Mouse (Mus musculus) frontal cortex, adult 2 months (tissue): ENCODE measurements around the gene Smtnl1. TPM values are rescaled to one million over a fixed set of nuclear protein-coding genes. Genes with fewer than 3 reads are reported as not detected.

Experiments
- DNase-seq, 2 experiments: peaks; one replicate each; pipeline ENCODE4 v3.0.0; 2022; ENCODE audit warnings: low spot score in 1 of 2; ENCODE audit errors: extremely low spot score in 1 of 2
- polyA plus RNA-seq: library from polyadenylated mRNA; depleted of rRNA; stranded (reverse); fragments of >200 nt; gene quantifications from 2 replicates; pipeline ENCODE4 v1.2.3, GENCODE M21; 2012

The Smtnl1 gene
- polyA plus RNA-seq, 1 experiment: not detected

GRCm38 (mm10) chr2:84798493-84798921, 23.9 kb downstream of the Smtnl1 start, which contains the start of gene Ube2l6:
Gene Ube2l6, plus strand, starts transcription at chr2:84798828.
- peak; percentile 63 to 75 for DNase-seq

- peak; percentile 78 to 93 for DNase-seq
Measured at GRCm38 (mm10) chr2:84797833-84798492, 24.5 kb downstream of the Smtnl1 start.

DNA sequence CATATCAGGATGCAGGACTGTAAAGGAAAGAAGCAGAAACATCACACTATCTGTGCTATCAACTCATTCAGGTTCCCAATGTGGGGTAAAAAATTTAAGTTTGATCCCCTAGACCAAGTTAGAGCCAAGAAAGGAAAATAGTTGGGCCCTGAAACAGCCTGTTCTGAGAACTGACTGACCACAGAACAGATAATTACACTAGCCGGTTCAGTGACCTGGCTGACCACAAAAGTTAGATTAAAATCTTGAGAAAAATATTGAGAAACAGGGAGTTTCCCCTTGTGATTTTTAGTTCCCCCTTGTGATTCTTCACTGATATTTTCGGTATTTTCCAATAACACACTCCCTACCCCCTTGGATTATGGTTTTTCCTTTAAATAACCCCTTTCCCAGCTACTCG, 28.6 kb downstream of the Smtnl1 start:
- no peak for DNase-seq

DNA sequence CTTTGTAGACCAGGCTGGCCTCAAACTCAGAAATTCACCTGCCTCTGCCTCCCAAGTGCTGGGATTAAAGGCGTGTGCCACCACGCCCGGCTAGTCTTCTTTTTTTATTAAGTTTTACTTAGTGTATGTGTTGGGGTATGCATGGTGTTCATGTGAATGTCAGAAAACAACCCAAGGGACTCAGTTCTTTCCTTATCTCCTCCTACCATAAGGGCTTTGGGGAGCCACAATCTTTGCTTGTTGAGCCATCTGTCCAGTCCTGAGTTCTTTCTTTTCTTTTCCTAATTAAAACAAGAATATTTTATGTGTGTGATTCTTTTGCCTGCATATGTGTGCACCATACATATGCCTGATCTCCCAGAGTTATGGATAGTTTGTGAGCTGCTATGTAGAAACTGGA, 29.3 kb downstream of the Smtnl1 start:
- no peak for DNase-seq

DNA sequence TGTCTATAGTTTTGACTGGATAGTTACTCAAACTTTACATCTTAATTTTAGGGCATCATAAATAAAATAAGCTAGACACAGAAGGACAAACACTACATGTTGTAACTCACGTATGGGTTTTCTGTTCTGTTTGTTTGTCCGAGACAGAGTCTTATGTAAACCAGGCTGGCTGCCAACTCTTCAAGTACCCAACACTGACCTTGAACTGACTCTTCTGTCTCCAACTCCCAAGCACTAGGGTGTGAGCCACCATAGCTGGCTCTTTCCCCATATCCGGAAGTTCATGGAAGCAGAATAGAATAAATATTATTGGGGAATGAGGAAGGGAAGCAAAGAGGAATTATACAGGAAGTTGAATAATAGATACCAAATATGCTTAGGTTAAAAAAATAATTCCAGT, 29.9 kb downstream of the Smtnl1 start:
- DNase-seq: no peak

GRCm38 (mm10) chr2:84790418-84790817, 32.0 kb downstream of the Smtnl1 start:
- no peak for DNase-seq

- DNase-seq: no peak
Measured at GRCm38 (mm10) chr2:84788316-84788715, 34.1 kb downstream of the Smtnl1 start.

DNA sequence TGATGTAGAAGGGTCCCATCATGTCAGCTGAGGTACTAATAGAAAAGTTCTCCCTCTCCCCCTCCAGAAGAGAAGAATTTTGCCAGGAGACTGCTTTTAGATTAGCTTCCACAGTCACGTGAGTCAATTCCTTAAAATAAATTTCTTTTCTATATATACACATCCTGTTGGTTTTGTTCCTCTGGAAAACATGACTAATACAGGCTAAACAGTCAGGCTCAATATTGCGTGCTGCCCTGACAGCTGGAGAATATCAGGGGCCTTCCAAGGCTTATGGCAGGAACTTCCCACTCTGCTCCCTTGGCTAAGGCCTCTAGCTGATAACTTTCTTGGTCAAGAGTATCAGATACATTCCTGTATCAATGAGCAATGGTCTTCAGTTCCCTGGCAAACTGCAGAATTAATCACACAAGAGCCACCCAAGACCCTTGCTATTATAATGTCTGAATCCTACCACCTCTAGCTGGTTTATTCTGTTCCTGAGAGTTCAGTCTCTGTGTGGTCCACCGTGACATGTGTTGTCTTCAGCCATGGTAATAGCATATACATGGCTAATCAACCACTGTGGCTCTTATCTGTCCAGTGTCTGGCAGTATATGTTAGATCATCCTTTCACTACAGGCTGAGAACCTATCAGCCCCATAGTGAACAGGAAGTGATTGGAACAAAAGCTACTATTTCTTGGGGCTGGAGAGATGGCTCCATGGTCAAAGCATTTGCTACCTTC, 38.4 kb downstream of the Smtnl1 start:
- peak in 1 of 2 experiments; percentile 6 for DNase-seq

DNA sequence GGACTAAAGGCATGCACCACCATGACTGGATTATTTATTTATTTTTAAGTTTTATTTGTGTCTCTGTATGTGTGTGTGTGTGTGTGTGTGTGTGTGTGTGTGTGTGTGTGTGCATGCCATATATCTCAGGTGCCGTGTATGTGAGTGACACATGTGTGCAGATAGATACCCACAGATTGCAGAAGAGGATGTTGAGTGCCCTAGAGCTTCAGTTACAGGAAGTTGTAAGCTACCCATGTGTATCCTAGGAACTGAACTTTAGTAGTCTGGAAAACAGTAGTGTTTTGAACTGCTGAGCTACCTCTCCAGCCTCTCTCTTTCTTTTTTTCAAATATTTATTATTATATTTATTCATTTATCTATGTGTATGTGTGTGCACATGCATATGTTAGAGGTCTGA, 39.1 kb downstream of the Smtnl1 start:
- no peak for DNase-seq

DNA sequence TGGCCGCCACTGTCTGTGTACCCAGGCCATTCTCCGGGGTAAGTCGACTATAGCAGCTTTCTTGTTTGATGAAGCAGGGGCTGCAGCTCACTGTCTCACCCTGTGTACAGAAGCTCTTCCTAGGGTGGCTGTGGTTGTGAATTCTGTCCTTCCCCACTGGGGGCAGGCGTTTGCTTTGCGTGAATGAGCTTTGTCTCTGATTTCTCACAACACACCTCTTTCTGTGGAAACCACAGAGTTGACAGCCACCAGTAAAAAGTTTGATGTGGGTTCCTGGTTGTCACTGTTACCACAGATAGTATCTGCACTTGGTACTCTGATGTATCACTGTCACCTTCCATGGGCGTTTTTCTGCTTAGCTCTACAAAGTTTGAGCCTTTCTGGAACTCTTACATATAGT, 43.2 kb downstream of the Smtnl1 start:
- DNase-seq: no peak

- no peak for DNase-seq
Measured at GRCm38 (mm10) chr2:84777706-84778105, 44.7 kb downstream of the Smtnl1 start.

- no peak for DNase-seq
Measured at GRCm38 (mm10) chr2:84775665-84776064, 46.8 kb downstream of the Smtnl1 start.

- no peak for DNase-seq
Measured at GRCm38 (mm10) chr2:84775241-84775640, 47.2 kb downstream of the Smtnl1 start, which contains the start of gene Serping1. Gene Serping1, minus strand, starts transcription at chr2:84775444.

DNA sequence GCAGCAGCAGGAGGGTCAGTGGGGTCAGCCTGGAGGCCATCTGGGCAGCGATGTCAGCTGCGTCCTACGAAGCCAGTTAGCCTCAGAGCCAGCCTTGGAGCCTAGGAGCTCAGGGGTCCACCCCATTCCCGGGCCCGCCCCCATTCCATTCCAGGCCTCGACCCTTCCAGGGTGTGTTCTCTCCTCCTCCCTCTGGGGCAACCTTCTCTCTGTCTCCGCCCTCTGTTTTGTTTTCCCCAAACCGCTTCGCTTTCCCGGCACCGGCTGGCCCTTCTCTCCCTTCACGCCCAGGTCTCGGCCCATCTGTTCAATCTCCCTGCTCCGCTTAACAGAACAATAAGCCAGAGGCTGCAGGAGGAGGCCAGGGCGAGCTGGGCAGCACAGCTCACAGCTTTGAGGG, 47.7 kb downstream of the Smtnl1 start:
- DNase-seq: peak in 1 of 2 experiments; percentile 4

GRCm38 (mm10) chr2:84773195-84773594, 49.3 kb downstream of the Smtnl1 start:
- DNase-seq: no peak

- no peak for DNase-seq
Measured at GRCm38 (mm10) chr2:84772454-84772853, 50.0 kb downstream of the Smtnl1 start.

DNA sequence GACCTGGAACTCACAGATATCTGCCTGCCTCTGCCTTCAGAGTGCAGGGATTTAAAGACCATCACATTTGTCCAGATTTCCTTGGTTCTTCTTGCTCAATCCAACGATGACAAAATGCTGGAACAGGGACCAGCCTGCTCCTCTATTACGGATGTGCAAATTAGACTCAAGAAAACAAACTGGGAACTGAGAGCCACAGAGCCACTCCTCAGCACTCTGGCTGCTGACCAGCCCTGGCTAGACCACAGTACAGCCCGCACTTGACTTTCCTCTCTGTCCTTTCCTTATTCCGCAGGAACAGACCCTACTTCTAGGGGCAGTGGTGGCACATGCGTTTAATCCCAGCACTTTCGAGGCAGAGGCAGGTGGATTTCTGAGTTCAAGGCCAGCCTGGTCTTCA, 52.0 kb downstream of the Smtnl1 start:
- no peak for DNase-seq

DNA sequence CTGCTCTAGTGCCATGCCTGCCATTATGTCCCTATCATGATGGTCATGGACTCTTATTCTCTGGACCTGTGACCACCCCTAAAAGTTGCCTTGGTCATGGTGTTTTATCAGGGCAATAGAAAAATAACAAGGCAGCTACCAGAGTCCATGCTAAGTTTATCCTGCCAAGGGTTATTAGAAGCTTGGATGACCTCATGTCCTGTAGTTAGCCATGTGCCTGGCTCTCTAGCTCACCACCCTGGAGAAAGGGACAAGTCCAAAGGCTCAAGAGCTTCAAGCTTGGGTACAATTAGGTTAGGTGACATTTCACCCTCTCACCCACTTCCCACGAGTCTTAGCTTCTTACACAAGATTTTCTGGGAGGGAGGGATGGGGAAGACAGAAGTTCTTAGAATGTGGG, 59.6 kb downstream of the Smtnl1 start:
- DNase-seq: no peak

GRCm38 (mm10) chr2:84762295-84762694, 60.2 kb downstream of the Smtnl1 start:
- DNase-seq: no peak

GRCm38 (mm10) chr2:84761840-84762239, 60.6 kb downstream of the Smtnl1 start:
- DNase-seq: no peak

DNA sequence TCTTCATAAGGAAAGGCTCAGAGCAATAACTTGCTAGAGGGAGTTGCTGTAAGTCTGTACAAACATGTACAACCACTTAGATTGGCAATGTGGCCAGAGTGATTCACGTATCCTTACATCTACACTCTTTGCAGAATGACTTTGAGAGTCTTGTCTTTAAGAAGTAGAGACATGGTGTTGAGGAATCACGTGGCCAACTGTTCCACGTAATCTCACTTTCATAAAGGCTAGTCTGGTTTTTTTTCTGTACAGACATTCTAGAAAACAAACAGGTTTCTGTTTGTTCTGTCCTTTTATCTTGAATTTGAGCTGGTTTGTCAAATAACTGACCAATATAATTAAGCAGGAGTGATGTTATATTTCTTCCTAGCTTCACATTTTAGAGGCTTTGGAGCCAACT, 61.1 kb downstream of the Smtnl1 start:
- no peak for DNase-seq
